Mouse (Mus musculus): ENCODE results near the gene Ctsk. TPM values are rescaled to one million over a fixed set of nuclear protein-coding genes. Genes with fewer than 3 reads are reported as not detected.
A peak's percentile ranks its signal among the peaks of the same experiment; 100 is the strongest.

Ctsk gene
- polyA plus RNA-seq (2012; ENCODE audit: insufficient read depth, insufficient read length, missing spikeins) = 10.9 and 12.6 TPM in 2 replicates

- Histone ChIP-seq H3K4me3 (ENCODE audit: insufficient read depth, low read length) (no peak within 1 kb of the TSS), H3K4me1 (ENCODE audit: control insufficient read depth, insufficient read depth, low read length) (peaks cover 76% of the 10 kb centered on the region), H3K27ac (ENCODE audit: insufficient read depth, low read depth, low read length) (peak within 1 kb of the TSS; percentile 89)
- no peak for TF ChIP-seq CTCF (IDR thresholded peaks at IDR 0.05; ENCODE audit: low read depth, low read length)
- no peak for TF ChIP-seq POLR2A (IDR thresholded peaks at IDR 0.05; ENCODE audit: borderline replicate concordance, low read depth, low read length)
Measured at GRCm38 (mm10) chr3:95499024-95499423, at the start of gene Ctsk. Ctsk (plus strand) TSS chr3:95499256.

- H3K27ac ChIP-seq (ENCODE audit: insufficient read depth, low read depth, low read length) = no peak overlapping the region
- peaks cover 6% of the 10 kb centered on the region; the same call in 1 of the 2 replicates for H3K4me1 ChIP-seq (ENCODE audit: control insufficient read depth, insufficient read depth, low read length)
- TF ChIP-seq CTCF (IDR thresholded peaks at IDR 0.05; ENCODE audit: low read depth, low read length) (no peak), POLR2A (IDR thresholded peaks at IDR 0.05; ENCODE audit: borderline replicate concordance, low read depth, low read length) (no peak)
- no peak overlapping the region for H3K4me3 ChIP-seq (ENCODE audit: insufficient read depth, low read length)
Measured at GRCm38 (mm10) chr3:95450408-95450807, 48.6 kb upstream of the Ctsk start.

- H3K4me3 ChIP-seq (ENCODE audit: insufficient read depth, low read length) = no peak overlapping the region
- TF ChIP-seq CTCF (IDR thresholded peaks at IDR 0.05; ENCODE audit: low read depth, low read length) = no peak
- no peak for TF ChIP-seq POLR2A (IDR thresholded peaks at IDR 0.05; ENCODE audit: borderline replicate concordance, low read depth, low read length)
- H3K4me1 ChIP-seq (ENCODE audit: control insufficient read depth, insufficient read depth, low read length) = 0 out of 2 replicates have a peak, but pooled peaks cover 2% of the 10 kb centered on the region
- no peak overlapping the region for H3K27ac ChIP-seq (ENCODE audit: insufficient read depth, low read depth, low read length)
Measured at GRCm38 (mm10) chr3:95450915-95451314, 48.1 kb upstream of the Ctsk start.

GRCm38 (mm10) chr3:95456367-95456766 lies 42.7 kb upstream of the Ctsk start:
- Histone ChIP-seq H3K4me3 (ENCODE audit: insufficient read depth, low read length) (no peak overlapping the region), H3K27ac (ENCODE audit: insufficient read depth, low read depth, low read length) (no peak overlapping the region), H3K4me1 (ENCODE audit: control insufficient read depth, insufficient read depth, low read length) (peaks cover 20% of the 10 kb centered on the region)
- no peak for TF ChIP-seq POLR2A (IDR thresholded peaks at IDR 0.05; ENCODE audit: borderline replicate concordance, low read depth, low read length)

- no peak overlapping the region for H3K4me3 ChIP-seq (ENCODE audit: insufficient read depth, low read length)
- TF ChIP-seq POLR2A (IDR thresholded peaks at IDR 0.05; ENCODE audit: borderline replicate concordance, low read depth, low read length) = no peak
- no peak for TF ChIP-seq CTCF (IDR thresholded peaks at IDR 0.05; ENCODE audit: low read depth, low read length)
- H3K27ac ChIP-seq (ENCODE audit: insufficient read depth, low read depth, low read length) = peak overlapping the region; percentile 64
- peaks cover 20% of the 10 kb centered on the region for H3K4me1 ChIP-seq (ENCODE audit: control insufficient read depth, insufficient read depth, low read length)
Measured at GRCm38 (mm10) chr3:95457758-95458157, 41.3 kb upstream of the Ctsk start.

GRCm38 (mm10) chr3:95459381-95459780 lies 39.7 kb upstream of the Ctsk start:
- peaks cover 24% of the 10 kb centered on the region for H3K4me1 ChIP-seq (ENCODE audit: control insufficient read depth, insufficient read depth, low read length)
- no peak for TF ChIP-seq CTCF (IDR thresholded peaks at IDR 0.05; ENCODE audit: low read depth, low read length)
- no peak for TF ChIP-seq POLR2A (IDR thresholded peaks at IDR 0.05; ENCODE audit: borderline replicate concordance, low read depth, low read length)
- no peak overlapping the region for H3K4me3 ChIP-seq (ENCODE audit: insufficient read depth, low read length)
- H3K27ac ChIP-seq (ENCODE audit: insufficient read depth, low read depth, low read length) = peak overlapping the region; percentile 34

DNA sequence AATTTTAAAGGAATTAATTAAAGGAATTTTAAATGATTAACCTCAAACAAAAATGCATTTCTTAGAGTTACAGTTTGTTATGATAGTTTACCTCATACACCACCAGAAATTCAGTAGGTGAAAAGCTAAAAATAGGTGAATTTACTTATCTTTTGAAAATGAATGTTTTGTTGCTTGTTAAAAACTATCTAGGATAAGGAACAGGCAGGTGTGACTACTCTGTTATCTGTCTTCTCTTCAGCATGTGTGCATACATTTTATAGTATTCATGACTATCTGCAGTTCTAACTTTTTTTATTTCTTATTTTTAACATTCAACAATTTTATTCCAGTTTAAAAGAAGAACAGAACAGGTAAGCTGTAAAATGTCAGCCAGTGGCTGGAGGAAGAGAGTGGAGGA lies 35.2 kb upstream of the Ctsk start:
- Histone ChIP-seq H3K4me1 (ENCODE audit: control insufficient read depth, insufficient read depth, low read length) (peaks cover 12% of the 10 kb centered on the region), H3K4me3 (ENCODE audit: insufficient read depth, low read length) (no peak overlapping the region), H3K27ac (ENCODE audit: insufficient read depth, low read depth, low read length) (no peak overlapping the region)
- TF ChIP-seq CTCF (IDR thresholded peaks at IDR 0.05; ENCODE audit: low read depth, low read length) (no peak), POLR2A (IDR thresholded peaks at IDR 0.05; ENCODE audit: borderline replicate concordance, low read depth, low read length) (no peak)

- H3K4me3 ChIP-seq (ENCODE audit: insufficient read depth, low read length) = no peak overlapping the region
- H3K27ac ChIP-seq (ENCODE audit: insufficient read depth, low read depth, low read length) = peak overlapping the region; percentile 39
- no peak for TF ChIP-seq CTCF (IDR thresholded peaks at IDR 0.05; ENCODE audit: low read depth, low read length)
- TF ChIP-seq POLR2A (IDR thresholded peaks at IDR 0.05; ENCODE audit: borderline replicate concordance, low read depth, low read length) = no peak
- peaks cover 14% of the 10 kb centered on the region for H3K4me1 ChIP-seq (ENCODE audit: control insufficient read depth, insufficient read depth, low read length)
Measured at GRCm38 (mm10) chr3:95478966-95479365, 20.1 kb upstream of the Ctsk start.

GRCm38 (mm10) chr3:95486421-95486820 lies 12.6 kb upstream of the Ctsk start:
- H3K4me1 ChIP-seq (ENCODE audit: control insufficient read depth, insufficient read depth, low read length) = peaks cover 8% of the 10 kb centered on the region
- H3K4me3 ChIP-seq (ENCODE audit: insufficient read depth, low read length) = no peak overlapping the region
- no peak for TF ChIP-seq CTCF (IDR thresholded peaks at IDR 0.05; ENCODE audit: low read depth, low read length)
- TF ChIP-seq POLR2A (IDR thresholded peaks at IDR 0.05; ENCODE audit: borderline replicate concordance, low read depth, low read length) = no peak
- no peak overlapping the region for H3K27ac ChIP-seq (ENCODE audit: insufficient read depth, low read depth, low read length)

DNA sequence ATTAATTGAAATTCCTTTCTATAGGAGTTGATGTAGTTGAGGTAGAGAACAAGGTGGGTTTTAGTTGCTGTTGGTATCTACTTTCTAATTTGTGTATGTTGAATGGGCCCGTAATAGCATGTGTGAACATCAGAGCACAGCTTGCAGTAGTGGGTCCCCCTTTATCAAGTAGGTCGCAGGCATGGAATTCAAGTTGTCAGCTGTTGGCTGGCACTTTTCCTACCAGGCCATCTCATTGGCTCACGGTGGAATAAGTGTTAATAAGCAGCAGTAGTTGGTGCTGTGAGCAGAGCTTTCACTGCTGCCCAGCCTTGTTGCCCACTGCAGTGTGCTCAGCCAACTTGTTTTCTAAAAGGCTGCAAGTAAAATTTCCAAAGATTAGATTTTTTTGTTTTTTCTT lies 10.4 kb upstream of the Ctsk start:
- TF ChIP-seq POLR2A (IDR thresholded peaks at IDR 0.05; ENCODE audit: borderline replicate concordance, low read depth, low read length) (no peak), CTCF (IDR thresholded peaks at IDR 0.05; ENCODE audit: low read depth, low read length) (no peak)
- H3K4me3 ChIP-seq (ENCODE audit: insufficient read depth, low read length) = no peak overlapping the region
- peaks cover 8% of the 10 kb centered on the region for H3K4me1 ChIP-seq (ENCODE audit: control insufficient read depth, insufficient read depth, low read length)
- H3K27ac ChIP-seq (ENCODE audit: insufficient read depth, low read depth, low read length) = no peak overlapping the region

DNA sequence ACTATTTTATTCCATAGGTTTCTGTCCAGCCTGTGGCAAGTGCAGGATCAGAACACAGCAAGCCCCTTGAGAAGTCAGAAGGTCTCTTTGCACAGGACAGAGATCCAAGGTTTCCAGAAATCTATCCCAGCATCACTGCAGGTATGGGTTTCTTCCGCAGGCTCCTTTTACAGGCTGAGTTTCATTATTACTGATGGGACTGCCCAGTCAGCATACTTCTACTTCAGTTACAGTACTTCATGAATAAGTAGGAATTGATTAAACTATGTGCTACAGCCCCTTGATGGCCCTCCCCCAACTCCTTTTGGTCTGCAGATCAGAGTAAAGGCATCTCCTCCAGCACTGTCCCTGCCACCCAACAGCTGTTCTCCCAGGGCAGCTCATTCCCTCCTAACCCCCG lies 8.8 kb upstream of the Ctsk start:
- H3K4me1 ChIP-seq (ENCODE audit: control insufficient read depth, insufficient read depth, low read length) = peaks cover 15% of the 10 kb centered on the region
- no peak overlapping the region for H3K4me3 ChIP-seq (ENCODE audit: insufficient read depth, low read length)
- H3K27ac ChIP-seq (ENCODE audit: insufficient read depth, low read depth, low read length) = no peak overlapping the region
- TF ChIP-seq CTCF (IDR thresholded peaks at IDR 0.05; ENCODE audit: low read depth, low read length) = no peak
